Mouse (Mus musculus) skeletal muscle tissue, adult 2 months (tissue): ENCODE data around the gene Cdr2.
"Not testable (repeated sequence)": the region's sequence is repeated elsewhere in the genome, so short reads cannot be mapped to it uniquely, and the experiment has no call there.

Source experiments
- DNase-seq: peaks from one replicate; pipeline ENCODE4 v3.0.0-alpha.2; 2012; ENCODE audit warnings: low read depth, low spot score

Gene Cdr2

DNA sequence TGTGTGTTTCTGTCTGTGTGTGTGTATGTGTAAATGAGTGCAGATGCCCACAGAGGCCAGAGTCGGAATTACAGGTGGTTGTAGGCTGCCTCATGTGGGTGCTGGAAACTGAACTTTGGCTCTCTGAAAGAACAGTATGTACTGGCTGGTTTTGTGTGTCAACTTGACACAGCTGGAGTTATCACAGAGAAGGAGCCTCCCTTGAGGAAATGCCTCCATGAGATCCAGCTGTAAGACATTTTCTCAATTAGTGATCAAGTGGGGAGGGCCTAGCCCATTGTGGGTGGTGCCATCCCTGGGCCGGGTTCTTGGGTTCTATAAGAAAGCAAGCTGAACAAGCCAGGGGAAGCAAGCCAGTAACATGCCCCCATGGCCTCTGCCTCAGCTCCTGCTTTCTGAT lies 9.6 kb downstream of the Cdr2 start:
- DNase-seq = not testable (repeated sequence)

DNA sequence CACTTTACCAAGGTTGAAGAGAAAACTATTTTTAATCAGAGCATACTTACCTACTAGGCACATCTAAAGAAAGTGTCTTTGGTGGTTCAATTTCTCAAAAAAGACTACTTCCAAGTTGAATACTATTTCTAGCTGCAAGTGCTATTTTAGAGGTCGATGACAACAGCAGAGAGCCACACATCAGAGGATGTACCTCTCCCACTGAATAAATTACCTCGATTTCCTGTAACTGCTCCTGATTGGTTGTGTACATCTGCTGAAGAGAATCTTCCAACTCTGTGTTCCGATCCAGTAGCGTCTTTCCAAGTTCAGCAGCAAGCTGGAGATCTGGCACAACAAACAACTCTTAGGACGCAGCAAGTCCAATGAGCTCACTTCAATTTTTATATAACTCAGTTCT lies 12.0 kb downstream of the Cdr2 start:
- DNase-seq = no peak

DNA sequence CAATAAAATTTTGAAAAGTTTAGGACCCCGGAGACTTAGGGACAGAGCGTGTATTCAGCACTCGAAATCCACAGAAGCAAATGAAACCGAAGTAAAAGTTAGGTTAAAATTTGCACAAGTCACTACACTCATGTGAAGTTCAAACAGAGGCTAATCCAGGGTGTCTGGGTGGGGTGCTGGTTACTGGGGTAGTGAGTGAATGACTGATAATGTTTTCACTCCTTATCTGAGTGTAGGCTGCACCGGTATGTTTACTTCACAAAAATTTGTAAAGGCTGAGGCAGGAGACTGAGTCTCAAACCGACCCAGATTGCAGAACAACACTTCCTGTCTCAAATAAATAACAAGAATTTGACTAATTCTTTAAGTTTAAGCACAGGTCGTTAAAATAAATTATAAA lies 12.9 kb downstream of the Cdr2 start:
- DNase-seq = no peak

- DNase-seq = no peak
Observed at GRCm38 (mm10) chr7:120963126-120963525, 19.0 kb downstream of the Cdr2 start.

DNA sequence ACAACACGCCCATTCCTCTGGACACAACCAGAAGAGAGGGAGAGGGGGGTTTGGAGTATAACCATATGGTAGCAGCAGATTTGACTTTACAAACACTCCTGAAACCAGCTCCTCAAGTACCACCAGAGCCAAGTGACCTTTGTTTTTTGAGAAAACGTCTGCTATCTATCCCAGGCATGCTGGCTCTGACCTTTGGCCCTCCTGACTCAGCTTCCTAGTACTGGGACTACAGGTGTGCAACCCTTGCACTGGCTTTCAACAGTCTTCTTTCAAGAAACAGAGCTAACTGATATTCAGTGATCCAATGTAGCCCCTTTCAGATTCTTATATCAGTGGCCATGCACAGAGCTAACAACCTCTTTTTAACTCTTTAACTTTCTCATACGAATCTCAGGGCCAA lies 20.2 kb downstream of the Cdr2 start:
- DNase-seq = no peak

DNA sequence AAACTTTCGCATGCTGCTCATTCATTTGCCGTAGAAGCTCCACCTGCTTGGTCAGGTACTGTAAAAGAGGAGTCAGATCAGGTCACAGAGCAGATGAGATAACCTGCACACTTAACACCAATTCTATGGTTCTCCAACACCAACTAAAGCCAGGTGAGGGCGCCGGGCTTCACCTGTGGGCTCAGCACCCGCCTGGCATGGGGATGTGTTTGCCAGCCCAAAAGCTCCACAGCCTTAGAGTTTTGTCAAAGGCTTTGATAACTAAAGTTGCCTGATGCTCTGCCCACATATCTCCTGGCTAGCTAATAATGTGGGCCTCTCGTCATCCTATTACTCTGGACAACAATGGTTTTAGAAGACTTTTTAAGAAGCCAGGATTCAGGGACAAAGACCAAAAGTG lies 21.5 kb downstream of the Cdr2 start:
- DNase-seq = no peak

DNA sequence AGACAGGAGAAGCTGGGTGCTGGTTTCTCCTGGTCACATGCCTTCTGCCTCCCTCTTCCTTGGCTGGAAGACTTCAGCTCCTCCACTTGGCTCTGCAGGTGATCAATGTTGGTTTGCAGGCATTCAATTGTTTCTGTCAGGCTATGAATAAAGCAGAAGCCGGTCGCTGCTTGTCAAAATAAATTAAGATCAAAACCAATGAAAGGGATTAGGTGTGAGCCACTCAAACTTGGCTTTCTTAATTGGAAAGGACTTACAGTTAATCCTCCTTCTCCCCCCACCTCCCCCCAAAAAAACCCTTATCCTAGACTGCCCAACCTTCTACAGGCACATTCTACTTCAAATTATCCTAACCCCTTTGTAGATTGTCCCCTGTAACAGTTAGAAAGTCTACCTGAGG lies 22.0 kb downstream of the Cdr2 start:
- no peak for DNase-seq

GRCm38 (mm10) chr7:120953591-120953990 lies 28.5 kb downstream of the Cdr2 start:
- not testable (repeated sequence) for DNase-seq

DNA sequence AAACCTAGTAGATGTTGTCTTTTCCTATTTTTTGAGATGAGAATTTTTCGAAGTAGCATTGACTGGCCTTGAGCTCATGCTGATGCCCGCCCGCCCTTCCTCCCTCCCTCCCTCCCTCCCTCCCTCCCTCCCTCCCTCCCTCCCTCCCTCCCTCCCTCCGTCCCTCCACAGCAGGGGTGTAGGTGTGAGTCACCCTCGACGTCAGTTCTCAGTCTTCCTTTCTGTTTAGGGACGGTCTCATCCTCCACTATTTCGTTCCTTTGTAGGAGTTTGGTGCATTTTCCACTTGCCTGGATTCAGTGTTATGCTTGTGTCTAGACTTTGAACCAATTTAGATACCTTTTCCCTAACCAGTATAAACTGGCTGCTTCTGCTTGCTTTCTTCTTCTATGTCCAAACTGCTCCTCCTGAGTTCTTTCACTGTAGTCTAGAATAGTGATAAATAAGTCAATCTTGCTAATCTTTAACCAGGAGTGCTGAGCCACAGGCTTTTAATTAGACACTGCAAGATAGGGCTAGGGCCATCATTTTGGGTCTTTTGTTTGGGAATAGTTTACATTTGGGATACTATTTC lies 38.1 kb downstream of the Cdr2 start:
- no peak for DNase-seq

DNA sequence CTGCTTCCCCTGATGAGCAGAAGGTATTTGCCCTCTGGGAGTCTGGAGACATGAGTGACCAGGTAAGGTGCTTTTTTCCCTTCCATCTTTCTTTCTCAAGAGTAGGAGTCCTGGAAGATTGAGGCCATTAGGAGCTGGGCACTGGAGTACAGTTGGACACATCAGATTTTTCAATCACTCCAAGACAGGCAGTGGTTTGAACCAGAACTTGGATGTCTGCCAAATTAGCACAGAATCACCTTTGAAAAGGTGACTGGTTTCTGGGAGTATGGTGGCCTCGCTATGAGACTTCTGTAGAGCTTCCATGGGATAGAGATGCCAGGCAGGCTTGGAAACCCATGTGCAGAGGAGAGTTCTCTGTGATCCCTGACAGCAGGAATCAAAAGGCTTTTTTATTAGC lies 39.6 kb downstream of the Cdr2 start:
- DNase-seq = no peak

DNA sequence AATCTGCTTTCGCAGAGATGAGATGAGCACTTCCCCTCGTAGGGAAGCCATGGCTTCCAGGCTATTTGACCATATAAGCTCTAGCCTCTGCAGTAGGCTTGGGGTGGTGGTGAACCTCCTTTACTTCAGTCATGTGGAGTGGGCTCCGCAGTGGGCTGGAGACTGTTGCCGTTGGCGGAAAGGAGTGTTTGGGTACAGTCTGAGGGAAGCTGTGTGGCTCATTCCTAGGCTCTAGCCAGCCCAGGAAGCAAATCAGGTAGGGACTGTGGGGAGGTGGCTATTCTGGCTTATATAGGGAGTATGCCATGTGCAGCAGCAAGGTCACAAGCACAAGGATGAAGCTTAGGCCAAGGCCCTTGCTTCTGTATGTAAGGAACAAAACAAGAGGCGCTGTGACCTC lies 40.9 kb downstream of the Cdr2 start:
- no peak for DNase-seq

GRCm38 (mm10) chr7:120940343-120940742 lies 41.8 kb downstream of the Cdr2 start:
- DNase-seq = no peak

GRCm38 (mm10) chr7:120938206-120938605 lies 43.9 kb downstream of the Cdr2 start:
- DNase-seq = no peak

- no peak for DNase-seq
Observed at GRCm38 (mm10) chr7:120936522-120936921, 45.6 kb downstream of the Cdr2 start.

DNA sequence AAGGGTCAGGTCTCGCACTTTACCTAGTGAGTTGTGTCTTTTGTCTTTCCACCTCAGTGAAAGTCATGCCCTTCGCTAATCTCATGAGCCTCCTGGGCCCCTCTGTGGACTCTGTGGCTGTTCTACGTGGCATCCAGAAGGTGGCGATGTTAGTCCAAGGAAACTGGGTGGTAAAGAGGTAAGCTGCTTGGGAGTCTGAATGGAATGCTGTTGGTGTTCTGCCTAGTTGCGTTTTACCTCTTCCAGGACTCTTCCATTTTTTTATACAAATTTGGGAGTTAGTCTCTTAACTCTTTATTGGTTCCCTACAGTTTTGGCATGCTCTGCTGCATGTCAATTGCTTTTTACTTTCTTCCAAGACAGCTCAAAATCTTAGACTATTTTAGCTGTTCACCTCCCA lies 47.4 kb downstream of the Cdr2 start:
- DNase-seq = peak; percentile 38

- DNase-seq = no peak
Observed at GRCm38 (mm10) chr7:120933680-120934195, 48.4 kb downstream of the Cdr2 start.

DNA sequence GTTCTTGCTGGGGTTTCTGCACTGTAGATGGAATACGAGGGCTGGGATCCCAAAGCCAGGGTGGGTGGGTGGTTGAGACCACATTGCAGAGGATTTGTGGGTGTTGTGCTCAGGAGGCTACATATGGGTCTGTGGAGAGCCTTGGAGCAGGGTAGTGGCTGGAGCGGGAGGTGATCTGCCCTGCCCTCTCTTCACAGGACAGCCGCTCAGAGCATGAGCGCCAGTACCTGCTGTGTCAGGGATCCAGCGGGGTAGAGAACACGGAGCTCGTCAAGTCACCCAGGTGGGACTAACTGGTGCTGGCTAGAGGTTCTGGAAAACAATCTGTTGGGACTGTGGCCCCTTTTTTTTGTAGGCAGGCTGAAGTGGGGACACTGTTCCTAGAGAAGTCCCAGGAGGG lies 49.0 kb downstream of the Cdr2 start:
- DNase-seq = no peak

GRCm38 (mm10) chr7:120918526-120918962 lies 63.6 kb downstream of the Cdr2 start:
- DNase-seq = peak; percentile 94

- peak; percentile 99 for DNase-seq
Observed at GRCm38 (mm10) chr7:120917592-120918461, 64.3 kb downstream of the Cdr2 start, which contains the start of gene Polr3e. Polr3e (plus strand) TSS chr7:120917744.

DNA sequence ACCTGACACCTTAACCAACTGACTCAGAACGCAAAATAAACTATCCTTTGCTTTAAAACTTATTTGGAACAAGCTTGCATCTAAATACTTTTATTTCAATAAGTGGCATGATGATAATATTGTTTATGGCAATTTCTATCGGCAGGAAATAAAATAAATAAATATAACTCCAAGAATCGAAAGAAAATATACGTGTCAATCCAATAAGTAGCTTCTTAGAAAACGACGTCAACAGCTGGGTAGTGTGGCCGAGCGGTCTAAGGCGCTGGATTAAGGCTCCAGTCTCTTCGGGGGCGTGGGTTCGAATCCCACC lies 64.9 kb downstream of the Cdr2 start:
- DNase-seq = no peak

GRCm38 (mm10) chr7:120916262-120916875 lies 65.7 kb downstream of the Cdr2 start:
- no peak for DNase-seq

- no peak for DNase-seq
Observed at GRCm38 (mm10) chr7:120913332-120913731, 68.8 kb downstream of the Cdr2 start.

- DNase-seq = not testable (repeated sequence)
Observed at GRCm38 (mm10) chr7:120911268-120911667, 70.8 kb downstream of the Cdr2 start.
